In genomic region chr11:11414188-11414587, GRCm38 (mm10) we compare ENCODE assay signal across 29 mouse cellular contexts. TPM values are rescaled to one million over a fixed set of nuclear protein-coding genes. Genes with fewer than 3 reads are reported as not detected.
"Had no signal": no experiment of that assay in that cellular context is flagged by ENCODE, and none has a peak within 500 bp of the region (broad histone marks: within the 10 kb centered on the region; RNA-seq: fewer than 3 reads in every experiment).

No protein-coding gene starts in this region.

- H3K36me3 ChIP-seq: embryonic facial prominence, embryonic 10.5 days; embryonic facial prominence, embryonic 12.5 days; embryonic facial prominence, embryonic 13.5 days; embryonic facial prominence, embryonic 15.5 days; forebrain, embryonic 10.5 days; forebrain, embryonic 12.5 days; forebrain, embryonic 15.5 days; heart, embryonic 10.5 days had no signal

- H3K27ac ChIP-seq: embryonic facial prominence, embryonic 10.5 days; embryonic facial prominence, embryonic 12.5 days; embryonic facial prominence, embryonic 13.5 days; embryonic facial prominence, embryonic 15.5 days; forebrain, embryonic 10.5 days; forebrain, embryonic 12.5 days; forebrain, embryonic 13.5 days; forebrain, embryonic 15.5 days; gastrocnemius, adult 2 months; heart, adult 2 months; heart, embryonic 10.5 days had no signal

- H3K4me1 ChIP-seq: embryonic facial prominence, embryonic 10.5 days; embryonic facial prominence, embryonic 12.5 days; embryonic facial prominence, embryonic 13.5 days; embryonic facial prominence, embryonic 15.5 days; forebrain, embryonic 10.5 days; forebrain, embryonic 12.5 days; forebrain, embryonic 13.5 days; forebrain, embryonic 15.5 days; heart, embryonic 10.5 days had no signal

- H3K27me3 ChIP-seq: embryonic facial prominence, embryonic 12.5 days; embryonic facial prominence, embryonic 13.5 days; embryonic facial prominence, embryonic 15.5 days; forebrain, embryonic 12.5 days; forebrain, embryonic 13.5 days; forebrain, embryonic 15.5 days had no signal

- H3K9ac ChIP-seq: embryonic facial prominence, embryonic 12.5 days; embryonic facial prominence, embryonic 13.5 days; embryonic facial prominence, embryonic 15.5 days; forebrain, embryonic 12.5 days; forebrain, embryonic 13.5 days; forebrain, embryonic 15.5 days; forebrain, postnatal 0 days had no signal

- H3K4me3 ChIP-seq: embryonic facial prominence, embryonic 10.5 days; embryonic facial prominence, embryonic 12.5 days; embryonic facial prominence, embryonic 13.5 days; embryonic facial prominence, embryonic 15.5 days; erythroblast, embryonic 14.5 days; forebrain, embryonic 10.5 days; forebrain, embryonic 12.5 days; forebrain, embryonic 13.5 days; forebrain, embryonic 15.5 days; gastrocnemius, adult 2 months; heart, adult 2 months; heart, embryonic 10.5 days had no signal

- DNase-seq: cerebellum, adult 9-11 months; cerebellum, postnatal 14 days; cerebellum, postnatal 25 days; cerebellum, postnatal 36 days; embryo, embryonic 11 days; forebrain, postnatal 0 days; gastrocnemius, adult 2 months; gastrocnemius, postnatal 10 days; gastrocnemius, postnatal 14 days; gastrocnemius, postnatal 25 days; gastrocnemius, postnatal 36 days; heart, adult 11 months; heart, adult 18-20 months; heart, adult 2 months had no signal

- H3K4me2 ChIP-seq: embryonic facial prominence, embryonic 12.5 days; embryonic facial prominence, embryonic 13.5 days; embryonic facial prominence, embryonic 15.5 days; forebrain, embryonic 12.5 days; forebrain, embryonic 13.5 days; forebrain, embryonic 15.5 days; heart, embryonic 11.5 days had no signal

- ATAC-seq: forebrain, embryonic 13.5 days; forebrain, embryonic 14.5 days; forebrain, embryonic 15.5 days; forebrain, embryonic 16.5 days; forebrain, postnatal 0 days had no signal

- H3K9me3 ChIP-seq: embryonic facial prominence, embryonic 10.5 days; embryonic facial prominence, embryonic 12.5 days; embryonic facial prominence, embryonic 13.5 days; embryonic facial prominence, embryonic 15.5 days; forebrain, embryonic 10.5 days; forebrain, embryonic 12.5 days; forebrain, embryonic 13.5 days; forebrain, embryonic 15.5 days; heart, embryonic 10.5 days had no signal

RNA-seq across cellular contexts. Expression of gene Spata48, which starts 47.7 kb away (rescaled TPM):
- total RNA-seq: granulocyte monocyte progenitor cell, adult 5-6 weeks had no signal
- polyA plus RNA-seq: forebrain, embryonic 16.5 days; gonadal fat pad, adult 2 months had no signal

RNA-seq across cellular contexts. Expression of gene Zpbp, which starts 48.0 kb away (rescaled TPM):
- polyA plus RNA-seq: erythroblast, embryonic 14.5 days had no signal
